Mouse (Mus musculus): ENCODE data around the gene 5430419D17Rik.
A peak's percentile ranks its signal among the peaks of the same experiment; 100 is the strongest.

Gene 5430419D17Rik

GRCm38 (mm10) chr7:131174121-131174520 is at the start of gene 5430419D17Rik:
Gene 5430419D17Rik, plus strand, starts transcription at chr7:131174402.
- DNase-seq (ENCODE audit: low read depth, low spot score): no peak

DNA sequence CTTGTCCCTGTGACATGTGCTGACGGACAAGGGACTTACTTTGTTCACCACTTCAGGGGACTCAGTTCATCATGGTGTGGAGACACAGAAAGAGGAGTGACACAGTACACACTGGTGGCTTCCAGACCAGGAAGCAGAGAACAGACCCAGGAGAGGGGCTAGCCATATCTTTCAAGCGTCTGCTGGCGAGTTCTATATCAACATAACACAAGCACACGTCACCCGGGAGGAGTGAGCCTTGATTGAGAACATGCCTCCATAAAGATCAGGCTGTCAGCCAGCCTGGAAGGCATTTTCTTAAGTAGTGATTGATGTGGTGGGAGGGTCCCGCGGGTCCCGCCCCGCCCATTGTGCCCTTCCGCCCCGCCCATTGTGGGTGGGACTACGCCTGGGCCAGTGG is 44.2 kb upstream of the 5430419D17Rik start:
- DNase-seq (ENCODE audit: low read depth, low spot score): no peak

DNA sequence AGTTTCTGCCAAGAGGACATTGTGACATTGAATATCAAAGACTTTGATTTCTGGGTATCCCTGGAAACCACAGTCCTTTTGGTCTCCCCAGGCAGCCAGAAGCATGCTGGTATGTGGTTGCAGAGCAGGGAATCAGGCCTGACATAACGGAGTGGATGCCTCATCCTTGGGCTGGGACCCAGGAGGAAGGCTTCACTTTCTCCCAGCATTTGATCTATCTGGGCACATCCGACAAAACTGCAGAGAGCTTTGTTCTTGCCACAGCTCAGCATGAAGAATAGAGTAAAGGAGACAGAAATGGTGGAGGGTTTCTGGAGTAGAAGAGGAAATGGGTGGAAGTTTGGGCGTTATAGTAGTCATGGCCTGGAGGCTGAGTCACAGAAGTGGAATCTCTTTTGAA is 41.0 kb upstream of the 5430419D17Rik start:
- DNase-seq (ENCODE audit: low read depth, low spot score): no peak

DNA sequence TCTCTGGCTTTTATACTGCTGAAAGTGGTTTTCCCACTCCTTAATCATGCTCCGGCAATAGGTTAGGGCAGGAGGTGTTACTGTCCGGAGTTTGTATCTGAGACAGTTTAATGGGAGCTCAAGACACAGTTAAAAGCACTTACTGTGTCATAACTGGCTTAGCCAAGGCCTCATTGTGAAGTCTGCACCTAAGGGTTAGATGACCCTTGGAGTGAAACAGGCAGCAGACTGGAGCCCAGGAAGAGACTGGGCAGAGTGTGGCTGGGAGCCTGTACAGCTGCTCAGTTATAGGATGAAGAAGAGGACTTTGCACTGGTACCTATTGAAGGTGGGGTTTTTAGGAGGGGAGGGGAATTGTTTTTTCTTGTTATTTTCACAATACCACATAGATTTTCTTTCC is 28.0 kb upstream of the 5430419D17Rik start, which contains the start of gene 4933402N03Rik:
4933402N03Rik (minus strand) TSS at position 101 of the 400 bp plus-strand sequence.
- no peak for DNase-seq (ENCODE audit: low read depth, low spot score)

GRCm38 (mm10) chr7:131150179-131150578 is 24.0 kb upstream of the 5430419D17Rik start:
- DNase-seq (ENCODE audit: low read depth, low spot score): no peak

- DNase-seq (ENCODE audit: low read depth, low spot score): no peak
These were observed 21.2 kb upstream of the 5430419D17Rik start for GRCm38 (mm10) chr7:131153044-131153443.

GRCm38 (mm10) chr7:131162251-131162650 is 12.0 kb upstream of the 5430419D17Rik start:
- DNase-seq (ENCODE audit: low read depth, low spot score): no peak

DNA sequence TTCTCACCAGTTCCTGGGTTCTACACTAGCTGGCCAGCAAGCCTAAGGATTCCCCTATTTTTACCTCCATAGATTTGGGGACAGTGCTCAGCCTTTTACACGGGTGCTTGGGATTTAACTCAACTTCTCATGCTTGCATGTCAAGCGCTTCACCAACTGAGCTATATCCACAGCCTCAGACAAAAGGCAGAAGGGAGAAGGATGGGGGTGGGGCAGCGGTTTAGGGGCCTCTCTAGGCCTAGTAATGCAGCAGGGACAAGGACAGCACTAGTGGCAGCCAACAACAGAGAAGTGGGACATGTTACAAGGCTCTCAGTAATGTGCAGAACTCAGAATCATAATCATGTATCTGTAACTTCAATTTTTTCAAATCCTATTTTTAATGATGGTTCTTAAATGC is 6.4 kb upstream of the 5430419D17Rik start:
- DNase-seq (ENCODE audit: low read depth, low spot score): no peak

DNA sequence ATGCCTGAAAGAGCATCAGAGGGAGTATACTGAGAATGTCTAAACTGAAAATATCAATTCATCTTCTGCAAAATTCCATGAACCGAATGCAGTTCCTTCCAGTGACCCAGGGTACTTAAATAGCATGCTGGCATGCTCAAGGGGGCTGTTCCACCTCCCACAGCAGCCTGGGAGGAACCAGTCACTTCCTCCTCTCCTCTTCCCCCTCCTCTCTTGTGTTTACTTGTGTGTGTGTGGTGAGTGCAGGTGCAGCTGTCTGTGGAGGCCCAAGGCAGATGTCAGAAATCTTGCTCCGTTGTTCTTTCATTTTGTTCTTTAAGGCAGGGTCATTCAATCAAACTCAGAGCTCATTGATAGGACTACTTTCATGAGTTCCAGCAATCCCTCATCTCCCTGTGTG is 5.1 kb upstream of the 5430419D17Rik start:
- DNase-seq (ENCODE audit: low read depth, low spot score): no peak

DNA sequence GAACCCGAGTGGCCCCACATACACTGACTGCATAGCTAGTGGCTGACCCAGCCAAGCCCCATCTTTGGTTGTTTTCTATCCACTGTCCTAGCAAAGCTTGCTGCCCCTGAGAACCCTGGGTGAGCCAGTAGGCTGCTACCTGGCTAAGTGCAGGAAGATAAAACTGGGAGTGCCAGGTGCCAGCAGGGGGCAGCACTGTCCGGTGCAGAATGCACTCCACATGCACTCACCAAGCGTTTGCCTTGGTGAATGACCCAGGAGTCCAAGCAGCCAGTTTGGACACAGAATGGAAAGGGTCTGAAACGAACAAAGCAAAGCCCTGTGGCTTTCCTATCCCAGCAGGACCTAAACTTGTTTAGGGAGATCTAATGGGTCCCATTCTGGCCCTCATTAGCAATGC is 8.5 kb downstream of the 5430419D17Rik start:
- DNase-seq (ENCODE audit: low read depth, low spot score): peak; percentile 2

GRCm38 (mm10) chr7:131184339-131184738 is 10.1 kb downstream of the 5430419D17Rik start:
- no peak for DNase-seq (ENCODE audit: low read depth, low spot score)

DNA sequence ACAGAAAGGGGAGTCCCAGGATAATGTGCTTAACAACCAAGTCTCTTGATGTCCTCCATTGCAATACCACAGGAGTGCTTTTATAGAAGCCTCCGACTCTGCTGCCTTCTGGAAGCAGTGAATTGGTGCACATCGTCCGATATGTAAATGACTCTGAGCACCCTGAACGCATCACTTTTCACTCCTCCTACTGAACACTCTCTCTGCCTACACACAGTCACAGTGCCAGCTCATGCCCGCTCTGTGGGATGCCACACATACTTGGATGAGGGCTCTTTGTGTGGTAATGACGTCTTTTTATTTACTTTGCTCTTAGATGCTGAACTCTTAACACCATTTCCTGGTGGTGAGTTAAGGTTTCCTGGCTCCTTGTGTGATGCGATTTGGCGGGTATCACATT is 12.8 kb downstream of the 5430419D17Rik start:
- DNase-seq (ENCODE audit: low read depth, low spot score): no peak

DNA sequence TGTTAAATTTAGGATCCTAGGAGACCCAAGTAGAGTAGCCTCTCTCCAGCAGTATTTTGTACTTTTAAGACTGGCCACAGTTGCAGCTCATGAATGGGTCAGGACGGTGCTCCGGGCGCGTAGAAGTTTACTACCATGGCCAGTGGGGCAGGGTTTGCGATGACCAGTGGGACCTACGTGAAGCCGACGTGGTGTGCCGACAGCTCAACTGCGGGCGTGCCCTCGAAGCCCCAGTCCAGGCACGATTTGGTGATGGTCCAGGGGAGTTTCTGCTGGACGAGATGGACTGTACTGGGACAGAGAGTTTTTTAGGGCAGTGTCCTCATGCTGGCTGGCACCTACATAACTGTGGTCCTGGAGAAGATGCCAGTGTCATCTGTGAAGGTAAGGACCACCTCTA is 13.8 kb downstream of the 5430419D17Rik start:
- DNase-seq (ENCODE audit: low read depth, low spot score): no peak

GRCm38 (mm10) chr7:131223086-131223485 is 48.9 kb downstream of the 5430419D17Rik start:
- DNase-seq (ENCODE audit: low read depth, low spot score): peak; percentile 6

GRCm38 (mm10) chr7:131236091-131236490 is 61.9 kb downstream of the 5430419D17Rik start:
- no peak for DNase-seq (ENCODE audit: low read depth, low spot score)

DNA sequence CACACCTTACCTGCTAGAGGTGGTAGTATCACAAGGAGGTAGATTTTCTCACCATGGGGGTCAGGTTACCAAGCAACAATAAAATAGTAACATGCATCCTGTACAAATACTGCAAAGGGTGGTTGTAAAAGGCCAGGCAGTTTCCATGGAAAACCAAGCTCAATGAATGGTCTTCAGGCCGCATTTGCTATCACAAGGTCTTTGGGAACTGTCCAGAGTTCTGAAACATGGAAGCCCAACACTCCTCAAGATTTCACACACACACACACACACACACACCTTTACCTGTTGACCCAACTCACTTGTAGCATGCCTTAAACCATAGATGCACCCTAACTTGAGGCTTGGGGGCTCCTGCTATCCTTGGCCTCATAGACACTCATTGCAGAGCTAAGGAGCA is 70.8 kb downstream of the 5430419D17Rik start:
- DNase-seq (ENCODE audit: low read depth, low spot score): no peak

DNA sequence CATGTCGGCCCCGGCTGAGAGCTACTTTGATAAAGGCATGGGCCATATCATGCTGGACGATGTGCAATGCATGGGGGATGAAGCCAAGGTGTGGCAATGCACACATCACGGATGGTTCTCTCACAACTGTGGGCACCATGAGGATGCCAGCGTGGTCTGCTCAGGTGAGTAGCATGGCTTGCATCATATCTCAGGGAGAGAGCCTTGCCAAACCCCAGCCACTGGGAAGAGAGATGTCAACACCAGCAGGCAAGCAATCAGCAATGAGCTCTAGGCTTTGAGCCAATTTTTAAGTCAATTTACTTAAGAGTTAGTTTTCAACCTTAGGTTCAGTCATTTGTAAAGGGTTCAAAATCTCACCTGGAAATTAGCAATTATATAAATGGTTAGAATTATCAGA is 82.6 kb downstream of the 5430419D17Rik start:
- DNase-seq (ENCODE audit: low read depth, low spot score): no peak

DNA sequence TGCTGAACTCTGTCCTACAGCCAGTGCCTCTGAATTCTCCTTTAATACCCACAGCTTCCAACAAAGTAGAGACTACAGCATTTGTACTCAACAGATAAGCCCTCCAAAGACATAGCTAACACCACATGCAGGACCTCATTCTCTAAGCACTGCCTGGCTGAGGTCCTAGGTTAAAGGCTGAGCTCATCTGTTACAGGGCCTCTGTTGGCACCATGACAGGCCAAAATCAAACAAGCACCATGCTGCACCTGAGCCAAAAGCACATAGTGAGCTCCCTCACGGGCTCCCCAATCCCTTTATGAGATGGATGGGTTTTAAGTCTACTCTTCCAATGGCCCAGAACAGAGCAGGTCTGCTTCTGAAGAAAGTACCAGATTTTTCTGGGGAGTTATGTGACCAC is 83.1 kb downstream of the 5430419D17Rik start:
- DNase-seq (ENCODE audit: low read depth, low spot score): no peak

GRCm38 (mm10) chr7:131260946-131261345 is 86.7 kb downstream of the 5430419D17Rik start:
- no peak for DNase-seq (ENCODE audit: low read depth, low spot score)

DNA sequence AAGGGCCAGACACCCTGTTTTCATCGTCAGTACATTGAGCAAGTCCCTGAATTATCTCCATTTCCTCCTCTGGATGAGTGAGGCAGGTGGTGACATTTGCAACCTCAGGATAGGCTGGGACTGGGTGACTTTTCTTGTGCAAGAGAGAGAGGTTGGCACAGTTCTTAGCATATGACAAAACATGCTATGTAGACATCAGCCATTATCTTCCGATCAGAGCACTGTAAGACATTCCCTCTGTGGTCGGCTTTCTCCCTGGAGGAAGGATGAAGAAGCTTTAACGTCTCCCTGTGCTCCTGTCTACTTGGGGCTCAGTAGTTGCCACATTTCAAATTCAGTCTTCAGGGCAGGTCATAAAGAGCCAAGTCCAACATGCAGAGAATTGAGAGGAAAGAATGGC is 90.0 kb downstream of the 5430419D17Rik start:
- no peak for DNase-seq (ENCODE audit: low read depth, low spot score)

GRCm38 (mm10) chr7:131265851-131266250 is 91.6 kb downstream of the 5430419D17Rik start:
- DNase-seq (ENCODE audit: low read depth, low spot score): no peak

DNA sequence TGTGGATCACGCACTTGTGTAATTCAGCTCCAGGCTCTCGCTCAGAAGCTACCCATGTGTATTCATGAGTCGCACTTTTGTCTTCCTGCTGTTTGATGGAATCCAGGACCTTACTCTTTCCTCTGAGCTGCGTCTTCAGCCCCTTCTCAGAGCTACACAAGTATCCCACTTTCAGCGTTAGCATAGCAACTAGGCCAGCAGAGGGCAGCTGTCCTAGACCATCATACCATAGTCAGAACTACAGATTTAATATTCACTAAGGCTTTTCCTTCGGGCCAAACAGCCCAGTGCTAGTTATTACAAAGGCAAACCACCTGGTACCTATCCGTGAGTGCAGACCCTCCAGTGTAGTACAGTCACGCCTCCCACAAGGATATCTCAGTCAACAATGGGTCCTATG is 122.9 kb downstream of the 5430419D17Rik start:
- no peak for DNase-seq (ENCODE audit: low read depth, low spot score)

- no peak for DNase-seq (ENCODE audit: low read depth, low spot score)
These were observed 129.1 kb downstream of the 5430419D17Rik start for GRCm38 (mm10) chr7:131303340-131303739.

GRCm38 (mm10) chr7:131306733-131307132 is 132.5 kb downstream of the 5430419D17Rik start:
- DNase-seq (ENCODE audit: low read depth, low spot score): no peak
